Mouse (Mus musculus) lung, postnatal 0 days (tissue): ENCODE measurements around the gene Wbp11. TPM values are rescaled to one million over a fixed set of nuclear protein-coding genes. Genes with fewer than 3 reads are reported as not detected.

Source experiments
- ATAC-seq: fragments of 200-750 bp; cut with Nextera tagmentation; 2 replicates; pipeline ENCODE4 v1.8.0; 2017; ENCODE audit warnings: moderate library complexity
- DNase-seq: peaks from one replicate; pipeline ENCODE4 v3.0.0-alpha.2; 2016; ENCODE audit warnings: low spot score
- H3K27ac ChIP-seq: fragments of 300-500 bp; sonication (generic); 2 replicates; pipeline ENCODE4 v1.5.1; 2014; ENCODE audit warnings: antibody characterized with exemption, mild to moderate bottlenecking, low read length, mixed read lengths
- H3K27me3 ChIP-seq: fragments of 300-500 bp; sonication (generic); replicated peaks from 2 replicates; pipeline ENCODE4 v1.6.1; 2014; ENCODE audit warnings: low read length, mixed read lengths; ENCODE audit not compliant: insufficient read depth
- H3K36me3 ChIP-seq: fragments of 300-500 bp; sonication (generic); 2 replicates; pipeline ENCODE4 v1.6.1; 2014; ENCODE audit warnings: low read length, mixed read lengths; ENCODE audit not compliant: insufficient read depth
- H3K4me1 ChIP-seq: fragments of 300-500 bp; sonication (generic); 2 replicates; pipeline ENCODE4 v1.6.1; 2014; ENCODE audit warnings: antibody characterized with exemption, low read depth, low read length, mixed read lengths; ENCODE audit not compliant: insufficient read depth
- H3K4me2 ChIP-seq: fragments of 300-500 bp; sonication (generic); replicated peaks from 2 replicates; pipeline ENCODE4 v1.6.1; 2014; ENCODE audit warnings: low read depth, mild to moderate bottlenecking, low read length, moderate library complexity, mixed read lengths
- H3K4me3 ChIP-seq: fragments of 300-500 bp; sonication (generic); 2 replicates; pipeline ENCODE4 v1.5.1; 2014; ENCODE audit warnings: low read depth, low read length
- H3K9ac ChIP-seq: fragments of 300-500 bp; sonication (generic); replicated peaks from 2 replicates; pipeline ENCODE4 v1.6.1; 2014; ENCODE audit warnings: low read depth, mild to moderate bottlenecking
- H3K9me3 ChIP-seq: fragments of 300-500 bp; sonication (generic); 2 replicates; pipeline ENCODE4 v1.6.1; 2016; ENCODE audit warnings: low read length, mixed read lengths
- CTCF ChIP-seq: IDR thresholded peaks from 2 replicates; pipeline ENCODE4 v1.5.1; 2016; ENCODE audit warnings: antibody characterized with exemption, mild to moderate bottlenecking
- EP300 ChIP-seq: IDR thresholded peaks from 2 replicates; pipeline ENCODE4 v1.6.1; 2016; ENCODE audit warnings: antibody characterized with exemption, mild to moderate bottlenecking, control low read depth
- WGBS: fragments of 180-500 bp; shearing (Covaris S2); extraction: QIAGEN DNeasy Blood & Tissue Kit; methylation state at CpG from one replicate; pipeline ENCODE4 v1.1.7; 2014; 5-methylcytosine and 5-hydroxymethylcytosine counted together
- polyA plus RNA-seq: library from polyadenylated mRNA; unstranded; fragments of >200 nt; fragmentation: Nextera tagmentation; extraction: Ambion mirVana; gene quantifications from 2 replicates; pipeline ENCODE4 v1.2.1, GENCODE M21; 2015

The Wbp11 gene
- polyA plus RNA-seq, 1 experiment from 2014 or later: 44.4 TPM

GRCm38 (mm10) chr6:136795850-136796249 lies 32.2 kb downstream of the Wbp11 start:
- ATAC-seq: no peak
- no peaks in the 10 kb centered on the region for H3K36me3 ChIP-seq
- WGBS: 57% methylated on average over 6 of the region's 6 CpGs
- H3K9ac ChIP-seq: no peak overlapping the region
- no peaks in the 10 kb centered on the region; the same call in 1 of the 2 replicates for H3K4me1 ChIP-seq
- no peak overlapping the region for H3K4me2 ChIP-seq
- no peaks in the 10 kb centered on the region for H3K9me3 ChIP-seq
- DNase-seq: no peak
- no peak overlapping the region for H3K4me3 ChIP-seq
- no peaks in the 10 kb centered on the region for H3K27me3 ChIP-seq
- TF ChIP-seq CTCF (no peak), EP300 (no peak)
- H3K27ac ChIP-seq: no peak overlapping the region

GRCm38 (mm10) chr6:136795110-136795509 lies 32.9 kb downstream of the Wbp11 start:
- Histone ChIP-seq H3K36me3 (no peaks in the 10 kb centered on the region), H3K27ac (no peak overlapping the region), H3K4me2 (no peak overlapping the region), H3K4me1 (no peaks in the 10 kb centered on the region; the same call in 1 of the 2 replicates), H3K4me3 (no peak overlapping the region), H3K9ac (no peak overlapping the region), H3K9me3 (no peaks in the 10 kb centered on the region), H3K27me3 (no peaks in the 10 kb centered on the region)
- ATAC-seq (no peak), DNase-seq (no peak)
- TF ChIP-seq EP300 (no peak), CTCF (no peak)
- WGBS: 58% methylated on average over 1 of the region's 1 CpGs

DNA sequence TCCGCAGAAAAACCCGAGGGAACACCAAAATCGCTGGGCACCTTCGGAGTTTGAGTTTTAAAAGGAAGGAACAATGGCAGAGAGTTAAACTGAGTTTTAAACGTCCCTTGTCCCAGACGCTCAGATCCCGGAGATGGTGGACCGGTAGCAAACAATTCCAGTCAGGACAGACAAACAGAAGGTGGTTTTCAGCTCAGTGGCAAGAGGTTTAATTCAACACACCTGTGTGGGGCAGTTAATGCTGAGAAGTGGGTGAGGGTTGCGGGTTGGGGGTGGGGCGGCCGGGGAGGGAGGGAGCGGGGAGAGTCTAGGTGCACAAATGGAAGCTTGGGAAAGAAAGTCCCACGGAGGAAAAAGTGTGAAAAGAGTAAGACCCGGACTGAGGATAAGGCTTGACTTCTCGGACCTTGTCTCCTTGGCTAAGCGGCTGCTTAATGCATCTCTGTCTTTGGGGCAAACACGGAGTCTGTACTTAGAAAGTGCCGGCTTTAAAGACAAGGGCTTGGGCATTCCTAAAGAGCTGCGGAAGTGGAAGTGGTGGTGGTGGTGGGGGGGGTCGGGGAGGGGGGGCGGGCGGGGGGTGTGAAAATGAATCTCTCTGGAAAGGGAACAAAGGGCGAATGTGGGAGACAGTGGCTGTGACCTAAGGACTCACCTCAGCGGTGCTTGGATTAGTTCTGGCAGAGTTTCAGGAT lies 34.1 kb downstream of the Wbp11 start:
- 0 out of 2 replicates have a peak, but pooled peaks have one; percentile 4 for ATAC-seq
- DNase-seq: peak; percentile 35
- Histone ChIP-seq H3K4me1 (peaks cover 3% of the 10 kb centered on the region; the same call in 1 of the 2 replicates), H3K27ac (no peak overlapping the region), H3K9me3 (no peaks in the 10 kb centered on the region), H3K36me3 (no peaks in the 10 kb centered on the region), H3K4me3 (peak overlapping the region; percentile 40), H3K9ac (no peak overlapping the region), H3K4me2 (peak overlapping the region; percentile 82), H3K27me3 (no peaks in the 10 kb centered on the region)
- 2% methylated on average over 19 of the region's 24 CpGs for WGBS
- TF ChIP-seq EP300: no peak
- no peak for TF ChIP-seq CTCF

DNA sequence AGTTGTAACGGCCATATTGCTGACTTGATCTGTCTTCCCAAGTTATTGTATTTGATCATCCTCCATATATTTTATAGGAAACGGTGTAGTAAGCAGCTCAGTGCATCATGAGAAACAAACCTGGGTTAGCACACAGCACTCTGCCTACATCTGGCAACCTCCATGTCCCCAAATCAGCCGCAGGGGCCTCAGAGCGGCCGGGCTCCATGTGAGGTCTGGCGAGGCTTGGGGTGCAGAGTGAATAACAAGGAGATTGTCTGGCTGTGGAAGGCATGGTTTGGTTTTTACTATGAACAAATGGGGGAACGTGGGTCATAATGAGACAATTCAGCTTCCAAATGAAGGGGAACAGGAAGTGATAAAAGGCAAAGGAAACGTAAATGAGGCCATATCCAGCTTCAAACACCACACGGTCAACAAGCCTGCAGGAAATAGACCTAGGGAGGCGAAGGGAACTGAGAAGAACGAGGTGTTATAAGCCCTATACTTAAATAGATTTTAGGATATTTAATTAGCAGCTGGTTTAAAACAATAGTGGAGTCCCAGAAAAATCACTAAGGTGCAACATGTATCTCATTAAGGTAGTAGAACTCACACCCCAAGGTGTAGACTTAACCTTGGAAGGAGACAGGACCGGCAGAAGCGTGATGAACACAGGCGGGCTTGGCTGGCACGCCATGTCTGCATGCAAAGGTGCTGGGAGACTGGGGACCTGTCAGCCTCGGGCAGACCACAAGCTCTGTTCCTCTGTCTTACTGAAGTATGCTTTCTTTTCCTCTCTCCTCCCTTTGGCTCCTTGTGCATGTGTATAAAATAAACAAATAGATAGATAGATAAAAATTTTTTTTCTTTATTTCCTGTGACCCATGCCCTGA lies 34.9 kb downstream of the Wbp11 start:
- peak overlapping the region; percentile 40 for H3K4me3 ChIP-seq

GRCm38 (mm10) chr6:136789391-136789971 lies 38.6 kb downstream of the Wbp11 start:
- Histone ChIP-seq H3K4me3 (no peak overlapping the region), H3K4me2 (no peak overlapping the region), H3K9me3 (no peaks in the 10 kb centered on the region), H3K9ac (no peak overlapping the region), H3K27ac (peak overlapping the region; percentile 79), H3K27me3 (no peaks in the 10 kb centered on the region), H3K4me1 (peaks cover 4% of the 10 kb centered on the region; the same call in 1 of the 2 replicates), H3K36me3 (no peaks in the 10 kb centered on the region)
- DNase-seq (peak; percentile 94), ATAC-seq (peak; percentile 91)
- TF ChIP-seq CTCF (no peak), EP300 (peak; percentile 80)
- 28% methylated on average over 5 of the region's 5 CpGs for WGBS

More for the DNA sequence above, 34.9 kb downstream of the Wbp11 start:
- H3K4me2 ChIP-seq: peak overlapping the region; percentile 82
- no peaks in the 10 kb centered on the region for H3K9me3 ChIP-seq
- no peaks in the 10 kb centered on the region for H3K27me3 ChIP-seq
- no peak for DNase-seq
- WGBS: 26% methylated on average over 16 of the region's 16 CpGs
- no peak for TF ChIP-seq CTCF
- TF ChIP-seq EP300: no peak
- no peak for ATAC-seq
- H3K27ac ChIP-seq: no peak overlapping the region
- no peak overlapping the region for H3K9ac ChIP-seq
- H3K36me3 ChIP-seq: no peaks in the 10 kb centered on the region
- H3K4me1 ChIP-seq: peaks cover 4% of the 10 kb centered on the region; the same call in 1 of the 2 replicates

GRCm38 (mm10) chr6:136782761-136783160 lies 45.3 kb downstream of the Wbp11 start:
- no peaks in the 10 kb centered on the region for H3K27me3 ChIP-seq
- H3K36me3 ChIP-seq: no peaks in the 10 kb centered on the region
- no peak overlapping the region for H3K4me2 ChIP-seq
- H3K4me1 ChIP-seq: no peaks in the 10 kb centered on the region
- no peak overlapping the region for H3K4me3 ChIP-seq
- no peak for ATAC-seq
- no peaks in the 10 kb centered on the region for H3K9me3 ChIP-seq
- no peak overlapping the region for H3K9ac ChIP-seq
- 65% methylated on average over 9 of the region's 9 CpGs for whole genome bisulfite sequencing
- no peak for DNase-seq
- no peak overlapping the region for H3K27ac ChIP-seq
- TF ChIP-seq CTCF (no peak), EP300 (no peak)
